Mouse (Mus musculus) liver, embryonic 16.5 days (tissue): ENCODE measurements around the gene Ewsr1. TPM values are rescaled to one million over a fixed set of nuclear protein-coding genes. Genes with fewer than 3 reads are reported as not detected.

Experiments
- ATAC-seq: fragments of 200-750 bp; cut with Nextera tagmentation; 2 replicates; pipeline ENCODE4 v1.8.0; 2017; ENCODE audit warnings: low read depth, mild to moderate bottlenecking, moderate number of reproducible peaks, moderate library complexity
- H3K27ac ChIP-seq: fragments of 300-500 bp; sonication (generic); 2 replicates; pipeline ENCODE4 v1.5.1; 2014; ENCODE audit warnings: mild to moderate bottlenecking, low read length
- H3K27me3 ChIP-seq: fragments of 300-500 bp; sonication (generic); 2 replicates; pipeline ENCODE4 v1.6.1; 2014; ENCODE audit warnings: low read depth, low read length, mixed read lengths; ENCODE audit not compliant: control insufficient read depth, insufficient read depth
- H3K36me3 ChIP-seq: fragments of 300-500 bp; sonication (generic); 2 replicates; pipeline ENCODE4 v1.6.1; 2014; ENCODE audit warnings: mild to moderate bottlenecking; ENCODE audit not compliant: control insufficient read depth, insufficient read depth
- H3K4me1 ChIP-seq: fragments of 300-500 bp; sonication (generic); 2 replicates; pipeline ENCODE4 v1.6.1; 2014; ENCODE audit warnings: low read depth, low read length, mixed read lengths; ENCODE audit not compliant: control insufficient read depth
- H3K4me2 ChIP-seq: fragments of 300-500 bp; sonication (generic); 2 replicates; pipeline ENCODE4 v1.6.1; 2014; ENCODE audit warnings: low read depth, low read length, mixed read lengths
- H3K4me3 ChIP-seq: fragments of 300-500 bp; sonication (generic); 2 replicates; pipeline ENCODE4 v1.5.1; 2014; ENCODE audit warnings: low read depth, mild to moderate bottlenecking, low read length
- H3K9ac ChIP-seq: fragments of 300-500 bp; sonication (generic); 2 replicates; pipeline ENCODE4 v1.6.1; 2014; ENCODE audit warnings: low read depth, low read length
- H3K9me3 ChIP-seq: fragments of 300-500 bp; sonication (generic); replicated peaks from 2 replicates; pipeline ENCODE4 v1.6.1; 2016; ENCODE audit warnings: low read length; ENCODE audit not compliant: control insufficient read depth
- WGBS: fragments of 180-500 bp; shearing (Covaris S2); extraction: QIAGEN DNeasy Blood & Tissue Kit; methylation state at CpG from one replicate; pipeline ENCODE4 v1.1.7; 2014; ENCODE audit not compliant: insufficient replicate concordance; 5-methylcytosine and 5-hydroxymethylcytosine counted together
- polyA plus RNA-seq: library from polyadenylated mRNA; unstranded; fragments of >200 nt; fragmentation: Nextera tagmentation; extraction: Ambion mirVana; gene quantifications from 2 replicates; pipeline ENCODE4 v1.2.1, GENCODE M21; 2015

Ewsr1 gene
- polyA plus RNA-seq, 1 experiment from 2014 or later, result 232 TPM

DNA sequence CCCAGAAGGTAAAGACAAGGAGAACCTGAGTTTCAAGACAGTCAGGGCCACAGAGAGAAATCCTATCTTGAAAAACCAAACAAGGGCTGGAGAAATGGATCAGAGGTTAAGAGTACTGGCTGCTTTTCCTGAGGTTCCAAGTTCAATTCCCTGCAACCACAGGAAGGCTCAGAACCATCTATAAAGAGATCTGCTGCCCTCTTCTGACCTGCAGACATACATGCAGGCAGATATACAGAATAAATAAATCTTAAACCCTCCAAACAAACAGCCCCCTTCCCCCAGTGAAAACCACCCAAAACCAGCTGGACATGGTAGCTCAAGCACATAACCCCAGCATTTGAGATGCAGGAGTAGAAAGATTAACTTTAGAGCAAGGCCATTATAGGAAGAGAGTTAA lies 23.3 kb downstream of the Ewsr1 start:
- Histone ChIP-seq H3K36me3 (peaks cover 72% of the 10 kb centered on the region), H3K4me1 (no peaks in the 10 kb centered on the region), H3K4me2 (no peak overlapping the region), H3K9ac (no peak overlapping the region), H3K27me3 (no peaks in the 10 kb centered on the region), H3K9me3 (no peaks in the 10 kb centered on the region), H3K4me3 (no peak overlapping the region), H3K27ac (no peak overlapping the region)
- no peak for ATAC-seq

DNA sequence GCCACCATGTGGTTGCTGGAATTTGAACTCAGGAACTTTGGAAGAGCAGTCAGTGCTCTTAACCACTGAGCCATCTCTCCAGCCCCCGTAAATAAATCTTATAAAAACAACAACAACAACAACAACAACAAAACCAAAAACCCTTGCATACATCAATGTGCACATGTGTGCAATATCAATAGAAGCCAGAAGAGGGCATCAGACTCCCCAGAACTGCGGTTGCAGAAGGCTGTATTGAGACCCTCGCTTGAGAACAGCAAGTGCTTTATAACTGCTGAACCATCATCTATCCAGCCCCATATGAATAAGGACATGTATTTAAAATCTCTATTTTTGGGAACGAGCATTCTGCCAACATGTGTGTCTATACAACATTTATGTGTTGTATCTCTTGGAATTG lies 24.2 kb downstream of the Ewsr1 start:
- Histone ChIP-seq H3K27ac (no peak overlapping the region), H3K9me3 (no peaks in the 10 kb centered on the region), H3K4me2 (no peak overlapping the region), H3K27me3 (no peaks in the 10 kb centered on the region), H3K9ac (no peak overlapping the region), H3K36me3 (peaks cover 74% of the 10 kb centered on the region), H3K4me1 (no peaks in the 10 kb centered on the region), H3K4me3 (no peak overlapping the region)
- ATAC-seq, result peak; percentile 37; the same call in 1 of the 2 replicates
- 69% methylated on average over 4 of the region's 4 CpGs for WGBS

GRCm38 (mm10) chr11:5068126-5068971 lies 30.7 kb downstream of the Ewsr1 start:
- Histone ChIP-seq H3K4me3 (no peak overlapping the region), H3K9me3 (no peaks in the 10 kb centered on the region), H3K27me3 (peaks cover 14% of the 10 kb centered on the region), H3K9ac (no peak overlapping the region), H3K4me2 (no peak overlapping the region), H3K36me3 (peaks cover 48% of the 10 kb centered on the region), H3K4me1 (peaks cover 16% of the 10 kb centered on the region), H3K27ac (no peak overlapping the region)
- 57% methylated on average over 9 of the region's 9 CpGs for WGBS
- no peak for ATAC-seq

DNA sequence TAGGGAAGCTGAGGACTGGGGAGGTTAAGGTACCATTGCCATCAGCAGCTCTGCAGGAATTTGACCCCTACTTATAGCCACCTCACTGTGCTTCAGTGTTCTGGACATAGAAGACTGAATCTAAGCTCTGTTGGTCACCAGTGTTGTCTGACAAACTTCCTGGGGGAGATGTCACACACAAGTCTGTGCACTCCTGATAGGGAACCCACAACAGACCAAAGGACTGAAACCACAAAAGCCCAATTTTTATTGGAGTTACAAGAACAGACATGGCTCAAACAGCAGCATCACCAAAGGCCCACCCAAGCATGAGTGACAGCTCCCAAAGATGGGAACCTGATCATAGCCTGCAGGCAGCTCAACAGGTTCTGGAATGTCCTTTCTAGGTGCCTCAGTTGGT lies 32.0 kb downstream of the Ewsr1 start:
- Histone ChIP-seq H3K9me3 (no peaks in the 10 kb centered on the region), H3K27me3 (peaks cover 27% of the 10 kb centered on the region), H3K4me2 (no peak overlapping the region), H3K9ac (no peak overlapping the region), H3K36me3 (peaks cover 36% of the 10 kb centered on the region), H3K27ac (no peak overlapping the region), H3K4me3 (no peak overlapping the region), H3K4me1 (peaks cover 25% of the 10 kb centered on the region)
- no peak for ATAC-seq

DNA sequence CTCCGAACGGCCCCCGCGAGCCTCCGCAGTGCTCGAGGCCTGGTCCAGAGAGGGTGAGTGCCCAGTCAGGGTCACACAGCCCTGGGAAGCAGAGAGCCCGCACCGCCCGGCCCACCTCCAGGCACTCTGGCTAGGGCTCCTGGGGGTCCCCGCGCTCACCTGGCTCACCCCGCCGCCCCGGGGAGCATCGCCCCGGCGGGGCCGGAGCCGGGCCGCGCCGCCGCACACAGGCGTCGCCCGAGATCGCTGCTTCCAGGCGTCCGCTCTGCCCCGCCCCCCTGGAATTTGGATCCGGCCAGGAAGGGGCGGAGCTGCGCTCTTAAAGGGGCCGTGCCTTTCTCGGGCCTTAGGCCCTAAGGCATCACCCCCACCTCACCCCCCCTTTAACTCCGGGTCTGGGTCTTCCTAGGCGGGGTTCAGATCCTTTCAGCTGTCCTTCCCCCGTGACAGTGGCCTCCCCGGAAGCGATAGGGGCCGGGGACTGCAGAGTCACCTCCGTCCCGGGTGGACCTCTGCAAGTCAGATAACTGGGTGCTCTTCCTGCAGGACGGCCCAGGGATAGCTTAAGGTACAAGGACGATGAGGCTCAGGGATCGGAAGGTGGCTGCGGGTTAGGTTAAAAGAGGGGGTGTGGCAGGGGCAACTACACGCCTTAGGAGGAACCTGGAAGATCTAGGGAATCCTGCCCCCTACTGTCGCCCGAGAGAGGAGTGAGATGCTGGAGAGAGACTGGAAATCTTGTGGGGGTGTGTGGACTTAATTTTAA lies 33.8 kb downstream of the Ewsr1 start, which contains the start of gene Gas2l1:
Gas2l1 (minus strand) TSS at position 272 of the 766 bp plus-strand sequence.
- Histone ChIP-seq H3K4me2 (peak within 1 kb of the TSS; percentile 99), H3K36me3 (peaks cover 18% of the 10 kb centered on the region), H3K9ac (peak within 1 kb of the TSS; percentile 75), H3K4me1 (peaks cover 34% of the 10 kb centered on the region), H3K27me3 (peaks cover 45% of the 10 kb centered on the region), H3K9me3 (no peaks in the 10 kb centered on the region), H3K4me3 (peak within 1 kb of the TSS; percentile 70), H3K27ac (peak within 1 kb of the TSS; percentile 39; the same call in 1 of the 2 replicates)
- WGBS, result under 1% methylated on average over 48 of the region's 50 CpGs
- ATAC-seq, result peak; percentile 84

DNA sequence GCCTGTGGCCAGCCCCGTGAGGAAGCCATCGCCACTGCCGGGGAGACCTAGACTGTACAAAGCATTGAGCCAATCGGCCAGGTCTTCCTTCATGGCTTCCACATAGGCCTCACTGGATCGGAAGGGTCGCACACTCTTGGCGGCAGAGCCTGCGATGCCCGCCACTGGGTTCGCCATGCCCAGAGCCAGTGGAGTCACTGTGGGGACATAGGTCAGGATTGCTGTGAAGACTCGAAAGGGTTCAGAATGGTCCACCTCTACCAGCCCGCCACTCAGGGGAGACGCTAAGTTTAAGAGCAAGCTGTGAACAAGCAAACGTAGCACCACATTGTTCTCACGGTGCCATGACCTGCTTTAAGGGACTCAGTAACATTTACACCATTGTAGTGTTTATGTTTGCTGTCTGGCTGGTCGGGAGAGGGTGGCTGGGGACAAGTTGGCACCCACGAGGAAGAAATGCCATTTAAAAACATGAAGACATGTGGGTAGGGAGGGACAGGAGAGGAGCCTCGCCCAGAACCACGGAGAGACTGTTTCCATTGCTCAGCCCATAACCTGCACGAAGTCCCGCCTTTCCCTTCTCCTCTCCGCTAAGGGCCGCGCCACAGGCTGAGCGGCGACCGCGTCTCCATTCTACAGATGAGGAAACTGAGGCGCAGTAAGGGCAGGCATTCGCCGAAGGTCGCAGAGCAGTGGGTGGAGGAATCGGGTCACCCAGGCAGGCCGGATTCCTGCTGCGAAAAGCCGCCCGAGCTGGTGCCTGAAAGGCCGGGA lies 34.6 kb downstream of the Ewsr1 start:
- no peak for ATAC-seq
- Histone ChIP-seq H3K4me3 (peak overlapping the region; percentile 70), H3K9ac (peak overlapping the region; percentile 75), H3K4me2 (peak overlapping the region; percentile 99), H3K9me3 (no peaks in the 10 kb centered on the region), H3K4me1 (peaks cover 37% of the 10 kb centered on the region), H3K27me3 (peaks cover 53% of the 10 kb centered on the region), H3K36me3 (peaks cover 13% of the 10 kb centered on the region), H3K27ac (peak overlapping the region; percentile 39; the same call in 1 of the 2 replicates)
- WGBS, result 19% methylated on average over 38 of the region's 38 CpGs

- peaks cover 7% of the 10 kb centered on the region for H3K36me3 ChIP-seq
- H3K27ac ChIP-seq, result no peak overlapping the region
- no peaks in the 10 kb centered on the region for H3K9me3 ChIP-seq
- peaks cover 37% of the 10 kb centered on the region for H3K4me1 ChIP-seq
- no peak overlapping the region for H3K9ac ChIP-seq
- ATAC-seq, result no peak
- WGBS, result 64% methylated on average over 31 of the region's 31 CpGs
- peaks cover 60% of the 10 kb centered on the region for H3K27me3 ChIP-seq
- H3K4me3 ChIP-seq, result peak overlapping the region; percentile 2
- no peak overlapping the region; the same call in 1 of the 2 replicates for H3K4me2 ChIP-seq
Measured at GRCm38 (mm10) chr11:5063561-5064281, 35.3 kb downstream of the Ewsr1 start.

- no peak overlapping the region for H3K9ac ChIP-seq
- H3K4me2 ChIP-seq, result no peak overlapping the region
- H3K4me3 ChIP-seq, result no peak overlapping the region
- peaks cover 68% of the 10 kb centered on the region for H3K27me3 ChIP-seq
- no peaks in the 10 kb centered on the region for H3K9me3 ChIP-seq
- ATAC-seq, result no peak
- peaks cover 37% of the 10 kb centered on the region for H3K4me1 ChIP-seq
- WGBS, result 59% methylated on average over 13 of the region's 13 CpGs
- no peak overlapping the region for H3K27ac ChIP-seq
- H3K36me3 ChIP-seq, result peaks cover under 1% of the 10 kb centered on the region; the same call in 1 of the 2 replicates
Measured at GRCm38 (mm10) chr11:5062860-5063505, 36.1 kb downstream of the Ewsr1 start.
